Mouse (Mus musculus): ENCODE results near the gene Msmp.

- TF ChIP-seq MAX (IDR thresholded peaks at IDR 0.05) (no peak), CTCF (IDR thresholded peaks at IDR 0.05; ENCODE audit: control insufficient read depth, insufficient read depth, insufficient read length) (no peak), MYOD1 (IDR thresholded peaks at IDR 0.05; ENCODE audit: control insufficient read depth, insufficient read length, low read depth) (no peak), CEBPB (IDR thresholded peaks at IDR 0.05; ENCODE audit: low read depth) (no peak), USF1 (IDR thresholded peaks at IDR 0.05; ENCODE audit: low read depth) (no peak), MYOG (IDR thresholded peaks at IDR 0.05; ENCODE audit: control insufficient read depth, extremely low read depth, insufficient read length) (no peak), FOSL1 (IDR thresholded peaks at IDR 0.05; ENCODE audit: insufficient read depth, low read length, poor library complexity, severe bottlenecking) (no peak)
These were observed 28.2 kb upstream of the Msmp start for GRCm38 (mm10) chr4:43612534-43612933.

Measured in C2C12 (cell line).